Mouse (Mus musculus) spleen, adult 18-20 months (tissue): ENCODE measurements around the gene Ahnak.

ENCODE experiments used
- DNase-seq, 2 experiments: peaks; one replicate each; pipeline ENCODE4 v3.0.0; 2022; ENCODE audit warnings: mixed read lengths in 2 of 2

The Ahnak gene

GRCm38 (mm10) chr19:8974638-8975037, 14.4 kb upstream of the Ahnak start:
- no peak for DNase-seq

DNA sequence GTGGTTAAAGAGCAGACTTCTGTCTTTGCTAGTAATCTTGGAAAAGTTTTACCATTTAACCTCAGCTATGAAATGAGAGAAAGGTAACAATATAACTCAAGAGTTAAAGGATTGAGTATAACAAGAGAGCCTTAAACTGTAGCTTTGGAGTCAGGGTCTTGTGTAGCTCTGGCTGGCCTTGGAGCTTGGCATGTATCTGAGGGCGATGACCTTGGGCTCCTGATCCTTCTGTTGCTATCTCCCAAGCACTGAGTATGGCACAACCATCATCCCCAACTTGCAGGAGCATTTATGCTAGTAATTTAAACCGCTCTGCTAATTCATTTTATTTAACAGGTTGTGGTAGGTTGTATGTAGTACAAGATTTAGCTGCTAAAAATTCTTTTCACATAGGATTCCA, 13.6 kb upstream of the Ahnak start:
- no peak for DNase-seq

DNA sequence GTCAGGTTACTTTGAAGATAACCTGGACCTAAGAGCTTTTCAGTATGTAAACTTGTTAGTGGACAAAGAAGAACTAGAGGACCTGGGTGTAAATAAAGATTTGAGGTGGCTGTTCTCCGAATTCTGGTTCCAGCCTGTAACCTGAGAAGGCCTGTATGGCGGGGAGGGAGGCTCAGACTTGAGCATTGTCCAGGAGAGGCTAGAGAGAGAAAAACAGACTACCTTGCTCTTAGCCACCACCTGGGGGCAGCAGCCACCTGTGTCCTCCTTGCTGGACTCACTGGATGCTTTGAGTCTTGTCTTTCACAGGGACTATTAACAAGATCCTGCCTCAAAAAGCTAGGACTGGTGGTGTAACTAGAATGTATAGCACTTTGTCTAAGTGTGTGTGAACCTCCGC, 12.5 kb upstream of the Ahnak start:
- peak in 1 of 2 experiments; percentile 46 for DNase-seq

GRCm38 (mm10) chr19:8980771-8981170, 8.3 kb upstream of the Ahnak start:
- peak; percentile 51 to 55 for DNase-seq

DNA sequence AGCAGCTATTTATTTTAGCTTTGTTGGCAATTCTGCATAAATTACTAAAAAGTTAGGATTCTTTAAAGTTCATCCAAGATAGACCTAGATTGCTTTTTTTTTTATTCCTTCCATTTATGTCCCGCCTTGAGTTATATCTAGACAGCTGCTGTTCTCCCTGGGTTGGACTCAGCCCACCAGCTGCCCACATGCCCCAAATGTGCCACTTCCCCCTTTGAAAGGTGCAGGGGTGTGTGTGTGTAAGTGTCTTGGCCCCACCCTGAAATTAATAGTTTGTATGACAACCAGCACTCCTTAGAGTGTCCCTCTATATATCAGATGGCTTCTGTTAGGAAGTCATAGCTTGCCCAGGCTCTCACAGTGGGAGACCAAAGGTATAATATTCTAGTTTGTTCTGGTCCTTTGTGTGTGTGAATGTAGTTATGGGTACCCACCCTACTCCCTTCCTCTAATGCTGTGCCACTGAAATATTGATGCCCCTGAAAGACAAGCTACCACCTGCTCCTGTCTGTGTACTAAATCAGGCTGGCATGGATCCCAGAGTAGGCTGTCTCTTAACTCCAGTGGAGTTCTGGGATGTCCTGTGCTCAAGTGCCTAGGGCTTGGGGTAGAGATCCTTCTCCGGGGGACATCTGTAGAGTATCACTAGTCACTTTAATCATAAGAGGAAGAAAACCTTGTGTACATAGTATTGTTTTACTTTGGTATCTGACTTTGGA, 7.5 kb upstream of the Ahnak start:
- no peak for DNase-seq

DNA sequence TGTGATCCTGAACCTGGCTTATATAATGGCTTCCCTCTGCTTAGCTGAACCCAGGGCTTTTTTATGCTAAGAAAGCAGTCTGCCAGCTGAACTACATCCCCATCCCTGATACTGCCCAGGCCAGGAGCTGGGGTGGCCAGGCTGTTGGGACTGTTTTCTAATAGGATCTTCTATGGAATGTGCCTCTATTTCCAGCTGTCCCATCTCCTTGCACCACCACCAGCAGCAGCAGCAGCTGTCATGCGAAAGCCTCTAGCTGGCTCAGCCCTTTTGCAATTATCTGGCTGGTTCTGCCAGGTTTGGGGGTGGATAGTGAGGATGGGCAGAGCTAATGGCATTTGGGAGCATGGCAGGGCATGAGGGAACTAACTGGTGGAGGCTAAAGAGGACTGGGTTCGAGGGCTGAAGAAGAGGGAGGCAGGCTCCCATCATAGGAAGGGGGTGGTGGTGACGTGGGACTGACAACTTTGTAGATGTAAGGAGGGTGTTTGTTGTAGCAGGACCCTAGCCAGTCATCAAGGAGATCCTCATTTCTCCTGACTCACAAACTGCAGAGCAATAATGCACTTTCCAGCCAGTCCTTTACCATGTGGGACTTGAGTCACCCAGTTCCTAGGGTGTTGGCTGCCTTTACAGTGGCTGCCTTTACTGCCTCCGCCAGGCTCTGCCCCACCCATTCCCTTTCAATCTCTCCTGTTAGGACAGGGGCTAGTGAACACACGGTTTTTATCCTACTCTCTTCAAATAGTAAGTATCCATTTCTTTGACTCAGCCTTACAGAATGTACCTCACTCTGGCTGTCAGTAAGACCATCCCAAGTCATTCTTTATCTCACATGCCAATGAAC, 6.6 kb upstream of the Ahnak start:
- no peak for DNase-seq

- no peak for DNase-seq
Observed at GRCm38 (mm10) chr19:8983150-8983650, 5.9 kb upstream of the Ahnak start.

- DNase-seq, result peak; percentile 61 to 68
Observed at GRCm38 (mm10) chr19:8984255-8984868, 4.7 kb upstream of the Ahnak start.

DNA sequence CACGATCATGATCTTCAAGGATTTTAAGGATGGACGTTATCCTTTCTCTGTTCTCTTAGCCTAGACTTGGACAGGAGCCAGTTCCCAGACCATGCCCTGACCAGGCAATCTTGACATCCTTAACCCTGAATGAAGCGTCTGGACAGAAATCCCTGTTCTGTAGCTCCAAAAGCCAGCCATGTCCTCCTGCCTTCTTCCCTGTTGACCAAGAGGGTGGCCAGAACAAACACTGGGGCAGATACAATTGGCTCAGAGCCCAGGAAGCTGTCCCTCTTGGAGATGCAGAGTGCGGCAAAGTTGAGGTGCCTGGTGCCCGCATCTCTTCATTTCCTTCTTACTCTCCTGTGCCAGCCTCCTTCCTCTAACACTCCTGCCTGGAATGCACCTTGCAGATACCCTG, 3.2 kb upstream of the Ahnak start:
- DNase-seq, result no peak

DNA sequence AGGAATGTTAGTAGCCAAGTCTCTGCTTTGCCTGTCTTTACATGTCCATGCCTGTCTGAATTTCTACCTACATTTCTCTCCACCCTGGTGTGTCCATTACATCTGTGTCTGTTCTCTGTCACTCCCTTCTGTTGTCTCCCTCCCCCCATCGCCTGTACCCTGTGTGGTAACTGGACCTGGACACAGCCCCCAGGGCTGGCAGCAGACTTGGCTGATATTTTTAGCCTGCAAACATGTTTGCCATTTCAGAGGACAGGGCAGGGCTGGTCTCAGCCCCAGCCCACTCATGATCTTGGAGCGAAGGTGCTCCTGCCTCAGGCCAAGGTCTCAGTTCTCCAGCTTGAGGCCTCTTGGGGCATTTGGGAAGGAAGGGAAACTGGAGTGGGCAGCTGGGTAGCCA, 1.3 kb upstream of the Ahnak start:
- DNase-seq, result no peak

DNA sequence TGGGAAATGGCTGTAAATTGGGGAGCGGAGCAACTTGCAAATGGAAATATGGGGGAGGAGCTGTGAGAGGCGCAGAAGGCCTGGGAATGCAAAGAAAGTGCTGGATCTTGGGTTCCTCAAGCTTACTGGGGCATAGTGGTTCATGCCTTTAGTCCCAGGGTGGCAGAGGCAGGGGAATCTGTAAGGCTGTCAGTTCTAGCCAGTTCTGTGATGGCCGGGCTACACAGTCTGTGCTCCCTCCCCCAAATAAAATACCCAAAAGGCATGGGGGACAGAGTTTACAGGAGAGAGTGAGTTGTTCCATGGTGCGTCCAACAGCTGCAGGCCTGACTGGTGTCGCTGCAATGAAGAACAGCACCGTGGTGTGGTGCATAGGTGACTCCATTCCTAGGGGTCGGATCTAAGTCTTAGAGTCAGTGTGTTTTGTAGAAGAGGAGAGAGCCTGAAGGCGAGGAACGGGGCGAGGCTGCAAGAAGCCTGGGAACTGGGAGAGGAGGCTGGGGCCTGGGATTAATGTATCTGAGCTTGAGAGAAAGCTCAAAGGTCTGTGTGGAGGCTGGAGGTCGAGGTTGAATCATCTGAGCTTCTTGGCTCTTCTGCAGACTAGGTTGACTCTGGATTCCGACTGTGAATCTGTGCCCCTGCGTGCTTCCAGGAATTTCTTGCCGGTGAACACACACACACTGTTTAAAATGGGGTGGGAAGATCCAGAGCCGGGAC, 578 bp upstream of the Ahnak start:
- no peak for DNase-seq

- DNase-seq, result peak; percentile 36 to 49
Observed at GRCm38 (mm10) chr19:8989567-8990431, 715 bp downstream of the Ahnak start.

DNA sequence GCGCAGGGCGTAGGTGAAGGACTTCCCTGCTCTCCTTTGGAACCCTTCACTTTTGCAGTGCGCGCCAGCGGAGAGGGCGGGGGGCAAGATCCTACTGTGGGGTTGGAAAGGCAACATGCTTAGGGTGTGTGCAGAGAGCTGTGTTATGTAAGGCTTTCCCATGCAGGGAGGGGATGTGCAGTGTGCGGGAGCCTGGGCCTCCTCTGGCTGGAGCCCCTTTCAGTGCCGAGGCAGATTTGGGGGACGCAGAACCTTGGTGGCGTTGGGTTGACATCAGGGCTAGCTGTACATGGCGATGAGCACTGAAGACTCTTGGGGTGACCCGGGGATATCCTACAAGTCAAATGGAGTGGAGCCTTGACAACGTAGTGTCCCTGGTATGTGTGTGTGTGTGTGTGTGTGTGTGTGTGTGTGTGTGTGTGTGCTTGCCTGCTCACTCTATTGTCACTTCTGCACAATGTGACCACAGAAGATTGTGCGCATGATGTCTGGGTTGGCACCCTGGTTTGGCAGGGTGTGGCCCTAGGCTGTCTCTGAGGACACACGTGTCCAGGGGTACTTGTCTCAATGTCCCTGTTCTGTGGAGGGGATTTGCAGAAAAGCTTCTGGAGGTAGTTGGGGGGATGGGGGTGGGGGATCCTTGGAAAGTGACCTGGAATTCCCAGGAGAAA, 1.5 kb downstream of the Ahnak start:
- no peak for DNase-seq

DNA sequence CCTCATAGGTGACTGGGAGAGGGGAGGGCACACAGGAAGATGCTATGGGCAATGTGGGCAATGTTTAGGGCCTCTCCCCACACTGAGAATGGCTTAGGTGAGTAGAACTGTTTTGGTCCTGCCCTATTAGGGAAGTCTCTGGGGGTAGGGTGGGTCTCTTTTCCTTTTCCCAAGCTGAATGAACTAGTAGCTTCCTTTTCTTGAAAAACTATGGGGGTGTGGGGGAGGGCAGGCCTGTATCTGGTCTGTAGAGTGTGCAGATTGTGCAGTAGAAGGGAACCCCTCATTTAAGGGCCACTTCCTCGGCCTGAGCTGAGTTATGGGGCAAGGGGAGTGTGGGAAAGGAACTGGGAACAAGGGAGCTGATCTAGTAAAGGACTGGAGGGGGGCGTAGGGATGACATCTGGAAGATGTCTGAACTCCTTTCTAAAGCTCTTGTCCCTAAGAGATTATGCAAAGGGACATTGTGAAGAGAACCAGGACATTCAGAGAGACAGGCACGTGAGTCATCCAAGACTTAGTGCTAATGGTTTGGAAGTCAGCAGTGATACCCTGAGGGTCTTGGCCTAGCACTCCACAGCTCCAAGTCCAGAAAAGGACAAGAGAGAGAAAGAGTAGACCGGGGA, 2.3 kb downstream of the Ahnak start:
- no peak for DNase-seq

GRCm38 (mm10) chr19:8991871-8992735, 3.0 kb downstream of the Ahnak start:
- DNase-seq, result no peak

DNA sequence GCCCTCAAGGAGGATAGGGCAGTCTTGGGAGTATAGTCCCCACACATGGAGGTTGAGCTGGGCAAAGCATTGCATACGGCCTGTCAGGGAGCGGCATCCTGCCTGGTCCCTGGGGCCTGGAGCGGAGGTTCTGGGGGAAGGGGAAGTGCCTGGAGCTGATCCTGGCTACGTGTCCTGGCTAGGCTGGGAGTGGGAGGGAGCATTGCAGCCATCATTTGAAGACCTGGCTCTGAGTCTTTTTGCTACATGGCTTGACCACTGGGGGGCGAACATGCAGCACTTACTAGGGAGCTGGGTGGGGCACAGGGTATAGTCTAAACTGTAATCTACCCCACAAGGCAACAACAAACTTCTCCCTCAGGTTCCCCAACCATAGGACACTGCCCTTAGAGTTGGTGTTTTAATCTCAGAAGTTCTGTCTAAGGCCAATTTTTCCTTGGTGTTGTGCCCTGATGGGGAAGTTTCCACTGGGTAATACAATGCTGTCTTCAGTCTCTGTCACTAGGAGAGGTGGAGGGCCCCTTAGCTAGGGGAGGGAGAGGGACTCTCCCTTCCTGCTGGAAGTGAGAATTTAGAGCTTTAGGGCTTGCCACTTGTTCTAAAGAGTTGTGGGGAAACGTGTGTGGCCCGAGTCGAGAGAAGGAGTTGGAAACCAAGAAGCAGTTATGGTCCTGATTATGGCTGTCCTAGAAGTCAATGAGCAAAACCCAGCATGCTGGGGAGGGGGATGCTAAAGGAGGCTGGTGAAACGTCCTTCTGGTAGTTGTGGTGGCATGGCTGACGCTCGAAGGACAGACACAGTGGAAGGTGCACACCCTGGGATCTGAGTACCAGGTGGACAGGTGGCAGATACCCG, 3.9 kb downstream of the Ahnak start:
- peak; percentile 70 to 85 for DNase-seq

DNA sequence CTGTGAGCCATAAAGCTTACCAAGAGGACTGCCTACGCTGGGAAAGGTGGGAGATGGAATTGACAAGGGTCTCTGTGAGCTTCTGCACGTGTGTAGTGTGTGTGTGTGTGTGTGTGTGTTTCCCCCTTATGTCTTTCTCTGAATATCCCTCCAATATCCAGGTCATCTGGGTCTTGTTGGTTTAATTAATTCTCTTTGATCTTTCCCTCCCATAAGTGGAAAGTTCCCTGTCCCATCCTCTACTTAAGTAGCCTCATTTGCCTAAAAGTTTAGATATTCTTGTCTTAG, 4.5 kb downstream of the Ahnak start:
- no peak for DNase-seq

DNA sequence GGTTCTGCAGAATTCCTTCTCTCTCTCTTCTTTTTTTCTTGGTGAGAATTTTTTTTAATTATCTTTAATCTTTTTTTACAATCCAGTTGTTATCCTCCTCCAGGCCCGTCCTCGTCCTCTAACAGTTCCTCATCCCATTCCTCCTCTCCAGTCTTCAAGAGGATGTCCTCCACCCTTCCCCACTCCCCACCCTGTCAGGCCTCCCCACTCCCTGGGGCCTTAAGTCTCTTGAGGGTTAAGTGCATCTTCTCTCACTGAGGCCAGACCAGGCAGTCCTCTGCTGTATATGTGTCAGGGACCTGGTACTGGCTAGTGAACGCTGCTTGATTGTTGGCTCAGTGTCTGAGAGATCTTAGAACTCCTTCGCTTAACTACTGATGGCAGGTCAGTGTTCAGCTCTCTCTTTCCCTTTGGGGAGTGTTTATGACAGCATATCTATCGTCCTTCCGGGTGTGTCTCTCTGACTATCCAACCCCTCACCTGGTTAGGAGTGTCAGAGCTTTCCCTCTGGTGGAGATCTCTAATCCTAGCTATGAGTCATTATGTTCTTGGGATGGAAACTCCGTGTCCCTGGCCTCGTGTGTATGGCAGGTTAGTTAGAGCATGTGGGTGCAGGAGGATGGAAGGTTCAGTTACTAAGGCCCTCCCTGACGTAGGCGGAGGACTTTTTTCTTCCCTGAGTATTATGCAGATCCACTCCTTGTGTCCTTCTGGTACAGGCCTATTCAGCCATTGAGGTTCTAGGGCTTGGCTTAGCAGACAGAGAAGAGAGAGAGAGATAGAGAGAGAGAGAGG, 5.9 kb downstream of the Ahnak start:
- no peak for DNase-seq
